Mouse (Mus musculus) limb, embryonic 14.5 days (tissue): Measurements from ENCODE around the gene Tmem117. TPM values are rescaled to one million over a fixed set of nuclear protein-coding genes. Genes with fewer than 3 reads are reported as not detected.

ENCODE experiments used
- ATAC-seq: fragments of 200-750 bp; cut with Nextera tagmentation; 2 replicates; pipeline ENCODE4 v1.8.0; 2017; ENCODE audit warnings: low read depth, moderate number of reproducible peaks, moderate TSS enrichment; ENCODE audit not compliant: low FRiP score
- DNase-seq: peaks from one replicate; pipeline ENCODE4 v3.0.0-alpha.2; 2015; ENCODE audit warnings: low spot score
- H3K27ac ChIP-seq: fragments of 300-500 bp; sonication (generic); replicated peaks from 2 replicates; pipeline ENCODE4 v1.5.1; 2014; ENCODE audit warnings: low read depth, mild to moderate bottlenecking, low read length, moderate library complexity, mixed read lengths
- H3K27me3 ChIP-seq: fragments of 300-500 bp; sonication (generic); 2 replicates; pipeline ENCODE4 v1.6.1; 2014; ENCODE audit warnings: low read length, mixed read lengths; ENCODE audit not compliant: control insufficient read depth, insufficient read depth
- H3K36me3 ChIP-seq: fragments of 300-500 bp; sonication (generic); 2 replicates; pipeline ENCODE4 v1.6.1; 2014; ENCODE audit warnings: mild to moderate bottlenecking, low read length, moderate library complexity, mixed read lengths; ENCODE audit not compliant: control insufficient read depth, insufficient read depth
- H3K4me1 ChIP-seq: fragments of 300-500 bp; sonication (generic); 2 replicates; pipeline ENCODE4 v1.6.1; 2014; ENCODE audit warnings: antibody characterized with exemption, low read length, mixed read lengths; ENCODE audit not compliant: control insufficient read depth, insufficient read depth
- H3K4me2 ChIP-seq: fragments of 300-500 bp; sonication (generic); replicated peaks from 2 replicates; pipeline ENCODE4 v1.6.1; 2014; ENCODE audit warnings: low read depth, mild to moderate bottlenecking, low read length, moderate library complexity; ENCODE audit not compliant: severe bottlenecking
- H3K4me3 ChIP-seq: fragments of 300-500 bp; sonication (generic); replicated peaks from 2 replicates; pipeline ENCODE4 v1.5.1; 2014; ENCODE audit warnings: low read length
- H3K9ac ChIP-seq: fragments of 300-500 bp; sonication (generic); 2 replicates; pipeline ENCODE4 v1.6.1; 2014; ENCODE audit warnings: mild to moderate bottlenecking, low read depth, low read length, moderate library complexity; ENCODE audit not compliant: severe bottlenecking
- H3K9me3 ChIP-seq: fragments of 300-500 bp; sonication (generic); 2 replicates; pipeline ENCODE4 v1.6.1; 2016; ENCODE audit warnings: low read length; ENCODE audit not compliant: control insufficient read depth
- POLR2A ChIP-seq: fragments of 200-500 bp; IDR thresholded peaks from 2 replicates; pipeline ENCODE4 v1.8.0; 2012; ENCODE audit warnings: inconsistent platforms, mild to moderate bottlenecking, moderate library complexity, borderline replicate concordance; ENCODE audit not compliant: insufficient read depth, insufficient read length; ENCODE audit errors: extremely low read depth
- WGBS: fragments of 180-500 bp; shearing (Covaris S2); extraction: QIAGEN DNeasy Blood & Tissue Kit; methylation state at CpG from one replicate; pipeline ENCODE4 v1.1.7; 2014; 5-methylcytosine and 5-hydroxymethylcytosine counted together
- polyA plus RNA-seq, 2 experiments: library from polyadenylated mRNA; depleted of rRNA in 1 of 2; stranded (reverse) in 1 of 2; unstranded in 1 of 2; fragments of >200 nt; fragmentation: Nextera tagmentation in 1 of 2; extraction: Ambion mirVana in 1 of 2; gene quantifications; 2 replicates each; pipeline versions ENCODE4 v1.2.1 to v1.2.3; 2012 to 2014

Gene Tmem117
- polyA plus RNA-seq, 2 experiments = 1.9 to 5.9 TPM

- 91% methylated on average over 11 of the region's 11 CpGs for WGBS
Observed at GRCm38 (mm10) chr15:94895681-94896080, 266.6 kb downstream of the Tmem117 start.

GRCm38 (mm10) chr15:94903188-94903587 lies 274.2 kb downstream of the Tmem117 start:
- no peak overlapping the region for H3K4me2 ChIP-seq
- H3K4me3 ChIP-seq = no peak overlapping the region
- no peaks in the 10 kb centered on the region for H3K27me3 ChIP-seq
- no peak for TF ChIP-seq POLR2A
- H3K36me3 ChIP-seq = no peaks in the 10 kb centered on the region
- no peaks in the 10 kb centered on the region for H3K4me1 ChIP-seq
- no peak overlapping the region for H3K27ac ChIP-seq
- ATAC-seq (no peak), DNase-seq (no peak)
- WGBS = 84% methylated on average over 1 of the region's 1 CpGs
- H3K9ac ChIP-seq = no peak overlapping the region
- 0 out of 2 replicates have a peak, but pooled peaks cover 3% of the 10 kb centered on the region for H3K9me3 ChIP-seq

More at GRCm38 (mm10) chr15:94895681-94896080, 266.6 kb downstream of the Tmem117 start:
- H3K9ac ChIP-seq = no peak overlapping the region
- ATAC-seq (no peak), DNase-seq (no peak)
- H3K36me3 ChIP-seq = no peaks in the 10 kb centered on the region
- no peak overlapping the region for H3K4me2 ChIP-seq
- H3K4me3 ChIP-seq = no peak overlapping the region
- H3K27me3 ChIP-seq = no peaks in the 10 kb centered on the region
- no peak for TF ChIP-seq POLR2A
- no peak overlapping the region for H3K27ac ChIP-seq
- H3K9me3 ChIP-seq = no peaks in the 10 kb centered on the region
- H3K4me1 ChIP-seq = no peaks in the 10 kb centered on the region

DNA sequence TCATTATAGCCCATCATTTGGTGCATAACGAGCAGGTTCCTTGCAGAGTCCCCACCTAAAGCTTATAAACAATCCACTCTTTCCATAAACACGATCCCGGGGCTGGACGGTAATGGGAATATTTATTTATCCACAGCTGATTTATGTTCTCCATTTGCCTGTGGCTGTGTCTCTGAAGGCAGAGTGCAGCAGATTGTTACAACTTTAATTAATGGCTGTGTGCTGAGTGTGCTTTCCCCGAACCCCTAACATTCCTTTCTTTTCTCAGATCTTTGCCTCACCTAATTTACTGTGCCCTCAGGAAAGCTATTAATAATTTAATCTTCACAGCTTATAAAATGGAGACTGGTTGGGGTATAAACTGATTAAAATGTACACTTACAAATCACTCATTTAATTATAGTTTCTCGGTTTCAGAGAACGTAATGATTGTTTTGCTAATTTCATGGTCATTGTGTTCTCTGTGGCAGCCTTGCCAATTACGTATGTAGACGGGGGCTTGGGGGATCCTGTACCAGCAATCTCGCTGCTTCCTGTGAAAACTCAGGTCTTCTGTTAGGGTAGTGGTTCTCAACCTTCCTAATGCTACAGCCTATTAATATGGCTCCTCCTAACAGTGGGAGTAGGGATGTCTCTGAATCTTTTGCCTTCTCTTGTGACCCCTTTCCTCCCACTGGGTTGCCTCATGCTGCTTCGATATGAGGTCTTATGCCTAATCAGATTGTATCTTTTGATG lies 275.8 kb downstream of the Tmem117 start:
- no peak for TF ChIP-seq POLR2A
- H3K27ac ChIP-seq = no peak overlapping the region
- H3K36me3 ChIP-seq = no peaks in the 10 kb centered on the region
- 15% methylated on average over 11 of the region's 11 CpGs for WGBS
- H3K9me3 ChIP-seq = 0 out of 2 replicates have a peak, but pooled peaks cover 3% of the 10 kb centered on the region
- H3K4me1 ChIP-seq = no peaks in the 10 kb centered on the region
- H3K27me3 ChIP-seq = no peaks in the 10 kb centered on the region
- DNase-seq (no peak), ATAC-seq (no peak)
- H3K9ac ChIP-seq = no peak overlapping the region
- H3K4me2 ChIP-seq = no peak overlapping the region
- H3K4me3 ChIP-seq = no peak overlapping the region

- Histone ChIP-seq H3K36me3 (no peaks in the 10 kb centered on the region), H3K9ac (no peak overlapping the region), H3K4me1 (no peaks in the 10 kb centered on the region), H3K27me3 (no peaks in the 10 kb centered on the region), H3K4me3 (no peak overlapping the region), H3K4me2 (no peak overlapping the region), H3K9me3 (no peaks in the 10 kb centered on the region), H3K27ac (no peak overlapping the region)
- 28% methylated on average over 1 of the region's 1 CpGs for WGBS
- TF ChIP-seq POLR2A = no peak
- DNase-seq = no peak
- no peak for ATAC-seq
Observed at GRCm38 (mm10) chr15:94921672-94922071, 292.6 kb downstream of the Tmem117 start.

- TF ChIP-seq POLR2A = no peak
- Histone ChIP-seq H3K9ac (no peak overlapping the region), H3K27me3 (no peaks in the 10 kb centered on the region), H3K9me3 (no peaks in the 10 kb centered on the region), H3K4me2 (no peak overlapping the region), H3K27ac (no peak overlapping the region), H3K36me3 (no peaks in the 10 kb centered on the region), H3K4me3 (no peak overlapping the region), H3K4me1 (no peaks in the 10 kb centered on the region)
- ATAC-seq (no peak), DNase-seq (no peak)
- 68% methylated on average over 5 of the region's 5 CpGs for WGBS
Observed at GRCm38 (mm10) chr15:94927986-94928385, 299.0 kb downstream of the Tmem117 start.

GRCm38 (mm10) chr15:94930743-94931142 lies 301.7 kb downstream of the Tmem117 start:
- H3K27ac ChIP-seq = no peak overlapping the region
- no peaks in the 10 kb centered on the region for H3K9me3 ChIP-seq
- H3K27me3 ChIP-seq = no peaks in the 10 kb centered on the region
- WGBS = 41% methylated on average over 3 of the region's 3 CpGs
- no peak overlapping the region for H3K4me2 ChIP-seq
- no peak overlapping the region for H3K4me3 ChIP-seq
- H3K9ac ChIP-seq = no peak overlapping the region
- ATAC-seq = no peak
- H3K4me1 ChIP-seq = no peaks in the 10 kb centered on the region
- DNase-seq = no peak
- no peak for TF ChIP-seq POLR2A
- H3K36me3 ChIP-seq = no peaks in the 10 kb centered on the region
